Mouse (Mus musculus): Measurements from ENCODE around the gene Btd. TPM values are rescaled to one million over a fixed set of nuclear protein-coding genes. Genes with fewer than 3 reads are reported as not detected.

The Btd gene
- total RNA-seq, 2 experiments from 2014 or later, result 7.4 to 9.9 TPM

- intact Hi-C loops (cut with DNase I), result loop anchor here (2.0 to 5.0 kb wide), 2 partner anchors 35 to 119 kb away; no protein-coding TSS in a partner anchor
- DNase-seq (ENCODE audit: extremely low spot score in 1 of 2, low spot score in 2 of 2), result peak; percentile 90 to 91
Measured at GRCm38 (mm10) chr14:31661671-31662554, 21.1 kb downstream of the Btd start.

DNA sequence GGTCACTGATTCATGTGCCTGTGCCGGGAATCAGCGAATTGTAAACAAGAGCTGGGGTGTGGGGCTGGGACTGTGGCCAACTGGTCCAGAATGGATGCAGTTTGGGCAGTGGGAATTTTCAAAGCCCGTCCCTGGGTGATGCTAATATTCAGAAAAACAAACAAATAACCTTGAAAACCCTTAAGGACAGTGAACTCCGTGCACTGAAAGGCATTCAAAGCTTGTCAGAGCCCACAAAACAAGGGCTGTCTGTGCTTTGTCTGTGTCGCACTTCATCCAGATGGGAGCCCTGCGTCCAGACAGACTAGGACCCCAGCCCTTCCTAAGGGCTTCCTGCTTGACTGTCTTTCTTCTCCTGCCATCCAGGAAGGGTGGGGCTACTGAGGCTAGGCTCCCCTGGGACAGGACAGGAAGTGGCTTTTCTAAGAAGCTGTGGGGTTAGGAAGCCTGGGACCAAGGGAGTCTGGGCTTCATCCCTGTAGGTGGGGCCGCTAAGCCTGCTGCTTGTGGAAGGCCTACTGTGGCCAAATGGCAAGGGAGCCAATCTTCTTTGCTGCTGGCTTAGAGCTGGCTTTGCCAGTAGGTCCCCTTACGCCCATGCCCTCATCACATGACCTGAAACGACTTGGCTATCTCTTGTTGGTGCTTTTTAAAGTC, 21.9 kb downstream of the Btd start:
- DNase-seq (ENCODE audit: extremely low spot score in 1 of 2, low spot score in 2 of 2), result peak in 1 of 2 experiments; percentile 91

GRCm38 (mm10) chr14:31663376-31664099, 22.7 kb downstream of the Btd start:
- no peak for DNase-seq (ENCODE audit: extremely low spot score in 1 of 2, low spot score in 2 of 2)
- intact Hi-C loops (cut with DNase I), result loop anchor here (5.0 kb wide), 1 partner anchor 34 kb away; no protein-coding TSS in a partner anchor

More for the DNA sequence above, 21.9 kb downstream of the Btd start:
- intact Hi-C loops (cut with DNase I), result loop anchor here (5.0 kb wide), 1 partner anchor 35 kb away; no protein-coding TSS in a partner anchor

DNA sequence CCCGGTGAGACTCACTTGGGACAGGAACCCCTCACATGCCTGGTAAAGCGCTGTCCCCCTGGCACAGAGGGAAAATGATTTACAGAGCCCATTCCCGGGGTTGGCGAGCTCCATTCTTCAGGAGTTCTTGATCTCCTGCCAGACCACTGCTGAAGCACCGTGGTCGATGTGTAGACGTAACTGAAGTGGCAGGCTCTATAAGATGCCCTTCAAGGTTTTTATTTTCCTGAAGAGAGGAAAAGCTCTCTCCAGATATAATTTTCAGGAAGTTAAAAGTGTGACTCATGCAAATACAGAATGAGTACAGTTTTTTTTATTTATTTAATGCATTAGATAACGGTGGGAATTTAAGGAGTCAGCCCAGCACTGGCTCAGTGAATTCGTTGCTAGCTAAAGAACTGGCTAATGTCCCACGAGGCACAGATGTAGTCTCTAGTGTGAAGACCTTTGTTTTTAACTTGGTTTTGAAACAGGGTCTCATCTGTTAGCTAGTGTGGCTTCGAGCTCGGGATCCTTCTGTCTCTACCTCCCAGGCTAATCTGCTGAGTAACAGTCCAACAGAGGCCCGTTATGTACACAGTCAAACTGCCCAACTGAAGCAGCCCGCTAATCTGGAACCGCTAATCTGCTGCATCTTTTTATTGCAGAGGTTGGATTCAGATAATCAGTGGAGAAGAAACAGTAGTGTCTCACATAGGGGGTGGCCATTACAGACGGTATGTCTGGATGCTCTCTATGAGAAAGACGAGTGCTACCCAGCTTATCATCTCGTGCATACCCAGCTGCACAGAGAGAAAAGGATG, 23.5 kb downstream of the Btd start:
- DNase-seq (ENCODE audit: extremely low spot score in 1 of 2, low spot score in 2 of 2), result peak in 1 of 2 experiments; percentile 29
- intact Hi-C loops (cut with DNase I), result loop anchor here (5.0 kb wide), 1 partner anchor 33 kb away; no protein-coding TSS in a partner anchor

- DNase-seq (ENCODE audit: extremely low spot score in 1 of 2, low spot score in 2 of 2), result no peak
- intact Hi-C loops (cut with DNase I), result loop anchor here (5.0 kb wide), 1 partner anchor 32 kb away; no protein-coding TSS in a partner anchor
Measured at GRCm38 (mm10) chr14:31664903-31665565, 24.2 kb downstream of the Btd start.

GRCm38 (mm10) chr14:31665566-31665940, 24.7 kb downstream of the Btd start:
- DNase-seq (ENCODE audit: extremely low spot score in 1 of 2, low spot score in 2 of 2), result no peak
- intact Hi-C loops (cut with DNase I), result no loop called here

GRCm38 (mm10) chr14:31666931-31667705, 26.3 kb downstream of the Btd start:
- intact Hi-C loops (cut with DNase I), result no loop called here
- DNase-seq (ENCODE audit: extremely low spot score in 1 of 2, low spot score in 2 of 2), result no peak

GRCm38 (mm10) chr14:31667741-31668140, 26.9 kb downstream of the Btd start:
- no peak for DNase-seq (ENCODE audit: extremely low spot score in 1 of 2, low spot score in 2 of 2)
- intact Hi-C loops (cut with DNase I), result no loop called here

- intact Hi-C loops (cut with DNase I), result no loop called here
- DNase-seq (ENCODE audit: extremely low spot score in 1 of 2, low spot score in 2 of 2), result peak in 1 of 2 experiments; percentile 58
Measured at GRCm38 (mm10) chr14:31668326-31668725, 27.5 kb downstream of the Btd start.

GRCm38 (mm10) chr14:31669161-31669611, 28.4 kb downstream of the Btd start:
- DNase-seq (ENCODE audit: extremely low spot score in 1 of 2, low spot score in 2 of 2), result peak in 1 of 2 experiments; percentile 78
- intact Hi-C loops (cut with DNase I), result no loop called here

DNA sequence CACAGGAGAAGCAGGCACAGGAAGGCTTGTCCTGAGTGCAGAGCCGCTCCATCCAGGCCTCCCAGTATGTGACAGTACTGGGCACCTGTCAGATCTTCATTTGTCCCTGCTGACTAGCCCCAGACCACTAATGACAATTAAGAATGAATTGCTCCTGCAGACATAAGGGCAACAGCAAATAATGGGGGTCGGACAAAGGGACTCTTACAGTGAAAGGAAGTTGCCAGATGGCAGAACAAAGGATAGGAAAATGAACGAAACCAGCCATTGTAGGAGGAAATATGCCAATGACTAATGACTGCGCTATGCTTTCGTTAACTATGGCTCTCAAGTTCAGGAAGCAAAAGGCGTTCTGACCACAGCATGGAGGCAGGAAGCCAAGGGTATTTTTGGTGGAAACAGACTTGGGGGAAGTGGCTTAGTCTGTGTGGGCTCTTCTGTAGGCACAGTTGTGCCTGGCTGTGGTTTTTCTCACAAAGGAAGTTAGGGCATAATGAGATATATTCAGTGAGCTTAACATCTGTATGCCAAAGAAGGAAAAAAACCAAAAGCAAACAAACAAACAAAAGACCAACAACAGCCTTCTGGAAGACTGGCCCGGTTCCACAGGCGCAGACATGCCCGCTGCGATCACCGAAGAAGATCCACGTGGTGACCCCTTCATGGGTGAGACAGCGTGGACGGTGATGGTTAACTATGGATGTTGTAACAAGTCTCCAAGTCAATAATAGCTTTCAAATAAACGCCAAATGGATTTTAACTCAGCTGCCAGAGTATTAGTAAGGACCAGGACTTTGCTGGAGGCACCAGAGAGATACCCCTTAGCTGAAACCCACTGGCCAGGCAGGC, 29.0 kb downstream of the Btd start:
- intact Hi-C loops (cut with DNase I), result no loop called here
- peak in 1 of 2 experiments; percentile 66 for DNase-seq (ENCODE audit: extremely low spot score in 1 of 2, low spot score in 2 of 2)

DNA sequence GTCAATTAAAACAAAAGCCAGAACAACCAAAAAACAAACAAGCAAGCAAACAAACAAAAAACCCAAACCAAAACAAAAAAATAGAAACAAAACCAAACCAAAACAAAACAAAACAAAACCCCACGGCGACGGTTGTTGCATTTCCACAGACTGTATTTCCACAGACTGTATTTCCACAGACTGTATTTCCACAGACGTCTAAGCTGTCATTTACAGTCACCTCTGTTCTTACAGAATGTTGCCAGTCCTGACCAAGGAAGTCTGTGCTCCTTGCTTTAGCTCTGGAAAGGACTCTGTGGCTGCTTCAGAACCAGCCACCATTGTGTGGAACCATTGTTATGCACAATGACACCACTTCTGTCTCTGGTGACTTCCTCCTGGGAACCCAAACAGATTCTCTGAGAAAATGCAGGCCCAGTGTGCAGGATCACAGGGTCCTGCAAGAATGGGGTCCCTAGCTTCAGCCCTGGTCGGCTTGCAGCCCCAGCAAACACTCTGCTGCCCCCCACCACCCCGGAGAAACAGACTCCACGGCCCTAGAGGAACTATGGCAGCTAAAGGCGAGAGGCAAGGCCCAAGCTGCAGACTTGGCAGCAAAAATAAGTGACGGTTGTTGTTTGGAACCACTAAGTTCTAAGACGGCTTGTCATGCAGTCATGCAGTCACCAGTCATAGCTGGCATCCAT, 30.9 kb downstream of the Btd start:
- intact Hi-C loops (cut with DNase I), result no loop called here
- no peak for DNase-seq (ENCODE audit: extremely low spot score in 1 of 2, low spot score in 2 of 2)

GRCm38 (mm10) chr14:31680656-31681055, 39.8 kb downstream of the Btd start:
- intact Hi-C loops (cut with DNase I), result no loop called here
- DNase-seq (ENCODE audit: extremely low spot score in 1 of 2, low spot score in 2 of 2), result no peak

DNA sequence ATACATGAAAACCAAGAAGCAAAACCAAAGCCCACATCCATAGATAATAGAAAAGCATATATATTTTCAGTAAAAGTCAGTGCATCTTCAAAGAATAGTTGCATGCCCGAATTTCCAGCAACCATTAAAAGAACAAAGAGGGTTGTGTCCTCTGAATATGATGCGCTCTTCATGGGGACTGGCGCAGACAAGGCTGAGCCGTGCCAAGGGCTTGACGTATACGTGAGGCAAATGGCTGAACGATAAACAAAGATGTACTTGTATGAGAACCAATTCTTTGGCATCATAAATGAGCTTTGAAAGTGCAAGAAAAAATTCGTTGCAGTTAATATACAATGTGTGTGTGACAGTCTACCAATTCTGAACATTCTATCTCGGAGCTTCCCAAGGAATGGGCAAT, 40.5 kb downstream of the Btd start:
- intact Hi-C loops (cut with DNase I), result no loop called here
- DNase-seq (ENCODE audit: extremely low spot score in 1 of 2, low spot score in 2 of 2), result no peak

DNA sequence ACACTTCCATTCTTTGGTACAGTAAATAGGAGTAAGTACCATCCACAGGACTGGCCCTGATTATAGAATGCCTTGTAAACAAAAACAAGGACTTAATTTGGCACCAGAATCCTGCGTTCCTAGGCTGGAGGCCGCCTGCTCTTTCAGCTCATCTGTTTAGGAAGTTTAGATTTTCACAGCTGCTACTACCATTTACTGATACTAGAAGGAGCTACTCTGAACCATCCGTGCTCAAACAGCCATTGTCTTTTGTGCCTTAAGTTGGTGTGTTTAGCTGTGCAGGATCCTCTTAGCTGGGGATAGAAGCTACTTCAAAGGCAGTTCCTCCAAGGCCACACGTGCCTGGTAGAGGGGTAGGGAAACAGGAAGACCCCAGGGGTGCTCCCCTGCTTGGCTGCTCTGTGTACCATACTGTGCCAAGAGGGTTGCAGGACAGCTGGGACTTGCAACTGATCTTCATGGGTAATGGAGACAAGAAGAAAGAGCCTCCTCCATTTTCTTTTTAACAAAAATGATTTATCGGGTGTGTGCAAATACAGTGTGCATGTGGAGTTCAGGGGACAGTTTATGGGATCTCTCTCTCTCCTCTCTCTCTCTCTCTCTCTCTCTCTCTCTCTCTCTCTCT, 41.2 kb downstream of the Btd start:
- peak in 1 of 2 experiments; percentile 69 for DNase-seq (ENCODE audit: extremely low spot score in 1 of 2, low spot score in 2 of 2)
- intact Hi-C loops (cut with DNase I), result no loop called here

All from left cerebral cortex, postnatal 10 days (tissue).